Mouse (Mus musculus) CD8-positive naive resting alpha-beta T cell, adult 57 days (primary cell): ENCODE results near the gene Zfp273. TPM values are rescaled to one million over a fixed set of nuclear protein-coding genes. Genes with fewer than 3 reads are reported as not detected.

Experiments used
- total RNA-seq: library from RNA; stranded (reverse); gene quantifications from one replicate; pipeline ENCODE4 v1.2.4, GENCODE M21; 2023

Zfp273 gene
- total RNA-seq: 1.6 TPM

DNA sequence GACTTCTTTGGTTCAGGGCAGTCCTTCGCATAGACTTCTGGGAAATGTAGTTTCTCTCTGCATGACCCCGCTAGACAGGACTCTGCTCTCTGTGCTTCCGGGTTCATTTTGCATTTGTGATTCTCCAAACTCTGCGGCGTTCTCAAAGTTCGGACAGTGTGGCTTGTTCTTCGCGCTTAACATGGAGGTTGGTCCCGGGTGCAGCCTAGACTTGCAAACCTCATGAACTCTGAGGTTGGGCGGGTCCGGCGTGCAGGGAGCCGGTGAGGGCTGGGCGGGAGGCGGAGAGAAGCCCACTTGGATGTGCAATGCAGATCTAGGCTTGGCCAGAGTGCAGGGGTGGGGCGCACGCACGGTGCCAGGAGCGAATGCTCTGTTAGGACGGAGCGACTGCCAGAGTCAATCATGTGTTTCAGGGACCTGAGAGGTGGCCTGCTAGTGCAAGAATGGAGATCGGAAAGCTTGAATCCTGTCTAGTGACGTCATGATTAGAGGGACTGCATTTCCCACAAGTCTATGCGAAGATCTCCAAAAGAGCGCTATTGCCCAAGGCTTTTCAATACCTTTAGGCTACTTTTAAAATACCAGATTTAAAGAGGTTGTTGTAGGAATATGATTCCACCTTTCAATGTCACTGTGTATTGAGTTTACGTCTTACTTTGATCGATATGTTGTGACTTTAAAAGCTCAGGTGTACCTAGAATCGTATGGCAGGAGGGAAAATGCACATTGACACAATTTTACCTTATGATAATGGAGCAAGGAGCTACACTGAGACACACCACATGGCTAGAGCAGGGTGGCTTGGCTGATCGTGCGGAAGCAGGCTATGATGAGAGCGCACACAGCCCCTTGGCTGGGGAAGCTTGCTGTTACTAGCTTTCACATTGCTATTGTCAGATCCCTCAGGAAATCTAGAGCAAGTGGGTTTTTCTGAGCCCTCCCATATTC lies at the start of gene Zfp273:
Zfp273 (plus strand) TSS at position 31 of the 951 bp plus-strand sequence.

DNA sequence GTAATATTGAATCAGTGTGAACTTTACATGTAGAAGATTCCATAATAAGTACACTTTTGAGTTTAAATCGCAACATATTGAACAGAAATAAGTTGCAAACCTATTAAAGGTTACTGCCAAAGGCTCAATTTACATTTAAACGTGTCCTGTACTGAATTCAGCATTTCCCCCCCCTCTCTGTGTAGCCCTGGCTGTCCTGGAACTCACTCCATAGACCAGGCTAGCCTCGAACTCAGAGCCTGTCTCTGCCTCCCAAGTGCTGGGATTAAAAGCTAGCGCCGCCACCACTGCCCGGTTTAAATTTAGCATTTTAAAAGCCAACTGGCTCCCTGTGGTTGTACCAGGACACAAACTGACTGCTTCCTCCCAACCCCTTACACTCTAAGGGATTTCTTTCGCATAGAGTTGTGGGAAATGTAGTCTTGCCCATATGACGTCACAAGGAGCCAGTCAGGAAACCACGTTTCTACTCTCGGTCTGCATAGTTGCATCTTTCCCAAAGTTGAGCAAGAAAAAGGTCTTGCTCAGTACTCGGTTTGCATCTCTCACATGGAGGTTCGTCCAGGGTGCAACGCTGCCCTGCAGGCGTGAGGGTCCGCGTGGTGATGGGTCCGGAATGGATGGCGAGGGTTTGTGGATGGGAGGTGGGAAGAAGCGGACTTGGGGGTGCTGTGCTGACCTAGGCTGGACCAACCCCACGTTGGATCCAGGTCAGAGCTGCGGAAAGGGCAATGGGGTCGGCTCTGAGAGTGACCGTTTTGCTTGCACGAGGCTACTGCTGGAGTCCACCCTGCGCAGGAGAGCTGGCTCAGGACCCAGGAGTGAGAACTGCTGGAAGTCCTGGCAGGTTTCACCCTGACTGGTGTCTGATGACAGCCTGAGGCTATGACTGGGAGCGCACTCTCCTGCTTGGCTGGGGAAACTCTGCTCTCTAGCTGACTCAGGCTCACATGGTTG lies 34.0 kb upstream of the Zfp273 start, which contains the start of gene Zfp493:
Zfp493 (plus strand) TSS at position 429 of the 957 bp plus-strand sequence.

DNA sequence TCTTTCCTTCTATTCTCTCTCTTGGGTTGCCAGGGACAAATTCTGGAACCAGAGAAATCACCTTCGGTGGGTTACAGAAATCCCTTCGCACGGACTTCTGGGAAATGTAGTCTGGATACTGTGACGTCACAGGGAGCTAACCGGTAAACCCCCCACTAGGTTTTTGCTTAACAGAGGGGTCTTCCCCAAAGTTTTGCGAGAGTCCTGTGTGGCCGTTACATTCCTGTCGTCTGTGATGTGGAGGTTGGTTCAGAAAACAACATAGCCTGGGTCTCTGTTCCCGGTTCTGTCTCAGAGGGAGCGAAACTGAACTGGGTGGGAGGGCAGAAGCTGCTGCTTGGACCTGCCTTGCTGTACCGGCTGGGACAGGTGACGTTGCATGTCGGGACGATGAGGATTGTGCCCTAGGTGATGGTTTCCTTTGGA lies 17.4 kb downstream of the Zfp273 start, which contains the start of gene Gm10037:
Gm10037 (plus strand) TSS at position 196 of the 426 bp plus-strand sequence.

DNA sequence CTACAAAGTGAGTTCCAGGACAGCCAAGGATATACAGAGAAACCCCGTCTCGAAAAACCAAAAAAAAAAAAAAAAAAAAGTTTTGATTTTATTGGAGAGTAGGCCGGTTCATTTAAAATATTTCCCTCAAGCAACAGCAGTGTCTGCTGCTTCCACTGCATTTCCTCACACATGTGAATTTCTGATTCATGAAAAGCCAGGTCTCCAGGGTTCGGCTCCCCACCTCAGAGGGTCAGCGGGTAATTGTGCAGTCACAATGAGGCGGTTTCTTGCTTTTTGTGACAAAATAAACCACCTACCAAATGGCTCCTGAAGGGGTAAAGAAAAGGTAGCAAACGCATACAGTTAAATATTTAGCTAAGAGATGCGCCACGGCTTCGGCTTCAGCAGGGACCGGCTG lies 49.5 kb downstream of the Zfp273 start, which contains the start of gene BC048507:
BC048507 (plus strand) TSS at position 301 of the 400 bp plus-strand sequence.

Other genes with a start within 250 kb of the Zfp273 start
- 19.2 TPM for gene Zfp729b, start 204.0 kb upstream of the Zfp273 start, total RNA-seq
- not detected for gene Gm49345, start 176.0 kb upstream of the Zfp273 start, total RNA-seq
- 10.6 TPM for gene Zfp729a, start 175.9 kb upstream of the Zfp273 start, total RNA-seq
- 7.9 TPM for gene Zfp738, start 126.7 kb upstream of the Zfp273 start, total RNA-seq
- gene Zfp65, start 84.6 kb upstream of the Zfp273 start, total RNA-seq: 14.4 TPM
- gene Zfp85, start 58.5 kb upstream of the Zfp273 start, total RNA-seq: 5.2 TPM
- 1.5 TPM for gene Zfp493, start 34.0 kb upstream of the Zfp273 start, total RNA-seq
- gene Gm10037, start 17.4 kb downstream of the Zfp273 start, total RNA-seq: not detected
- not detected for gene BC048507, start 49.6 kb downstream of the Zfp273 start, total RNA-seq